Mouse (Mus musculus) hindbrain, embryonic 12.5 days (tissue): ENCODE data around the gene Prlh. TPM values are rescaled to one million over a fixed set of nuclear protein-coding genes. Genes with fewer than 3 reads are reported as not detected.
A peak's percentile ranks its signal among the peaks of the same experiment; 100 is the strongest.

ENCODE experiments used
- ATAC-seq: fragments of 200-750 bp; cut with Nextera tagmentation; 2 replicates; pipeline ENCODE4 v1.8.0; 2017; ENCODE audit warnings: moderate TSS enrichment; ENCODE audit not compliant: low FRiP score
- H3K27ac ChIP-seq: fragments of 300-500 bp; sonication (generic); 2 replicates; pipeline ENCODE4 v1.5.1; 2016; ENCODE audit warnings: mild to moderate bottlenecking
- H3K27me3 ChIP-seq: fragments of 300-500 bp; sonication (generic); 2 replicates; pipeline ENCODE4 v1.6.1; 2016; ENCODE audit warnings: mild to moderate bottlenecking
- H3K36me3 ChIP-seq: fragments of 300-500 bp; sonication (generic); 2 replicates; pipeline ENCODE4 v1.6.1; 2016; ENCODE audit warnings: mild to moderate bottlenecking
- H3K4me1 ChIP-seq: fragments of 300-500 bp; sonication (generic); 2 replicates; pipeline ENCODE4 v1.6.1; 2016
- H3K4me2 ChIP-seq: fragments of 300-500 bp; sonication (generic); replicated peaks from 2 replicates; pipeline ENCODE4 v1.6.1; 2016; ENCODE audit warnings: mild to moderate bottlenecking
- H3K4me3 ChIP-seq: fragments of 300-500 bp; sonication (generic); 2 replicates; pipeline ENCODE4 v1.5.1; 2016; ENCODE audit warnings: mild to moderate bottlenecking
- H3K9ac ChIP-seq: fragments of 300-500 bp; sonication (generic); 2 replicates; pipeline ENCODE4 v1.6.1; 2016; ENCODE audit warnings: mild to moderate bottlenecking, moderate library complexity
- H3K9me3 ChIP-seq: fragments of 300-500 bp; sonication (generic); replicated peaks from 2 replicates; pipeline ENCODE4 v1.6.1; 2016; ENCODE audit warnings: mild to moderate bottlenecking
- WGBS: fragments of 180-500 bp; shearing (Covaris S2); methylation state at CpG from one replicate; pipeline ENCODE4 v1.1.7; 2016; 5-methylcytosine and 5-hydroxymethylcytosine counted together
- polyA plus RNA-seq: library from polyadenylated mRNA; unstranded; fragments of >200 nt; fragmentation: Nextera tagmentation; extraction: Ambion mirVana; gene quantifications from 2 replicates; pipeline ENCODE4 v1.2.1, GENCODE M21; 2016

The Prlh gene
- polyA plus RNA-seq, 1 experiment from 2014 or later = not detected

DNA sequence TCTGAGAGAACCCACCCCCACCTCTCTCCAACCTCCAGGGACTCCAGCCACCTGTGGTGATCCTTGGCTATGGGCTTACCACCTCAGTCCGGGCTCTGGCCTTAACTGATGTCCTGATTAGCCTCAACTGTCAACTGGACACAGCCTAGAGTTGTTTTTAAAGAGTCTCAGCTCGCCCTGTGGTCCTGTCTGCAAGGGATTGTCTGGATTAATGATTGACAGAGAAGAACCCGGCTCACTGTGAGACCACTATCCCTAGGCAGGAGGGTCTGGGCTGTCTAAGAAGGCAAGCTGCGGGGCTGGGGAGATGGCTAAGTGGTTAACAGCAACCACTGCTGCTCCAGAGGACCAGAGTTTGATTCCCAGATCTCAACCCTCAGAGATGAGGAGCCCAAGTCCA is 9.6 kb downstream of the Prlh start:
- WGBS = 32% methylated on average over 4 of the region's 4 CpGs
- Histone ChIP-seq H3K4me3 (no peak overlapping the region), H3K9ac (no peak overlapping the region), H3K27ac (no peak overlapping the region), H3K9me3 (no peaks in the 10 kb centered on the region), H3K4me2 (no peak overlapping the region), H3K36me3 (no peaks in the 10 kb centered on the region), H3K4me1 (peaks cover 2% of the 10 kb centered on the region; the same call in 1 of the 2 replicates), H3K27me3 (peaks cover 3% of the 10 kb centered on the region; the same call in 1 of the 2 replicates)
- ATAC-seq = no peak

DNA sequence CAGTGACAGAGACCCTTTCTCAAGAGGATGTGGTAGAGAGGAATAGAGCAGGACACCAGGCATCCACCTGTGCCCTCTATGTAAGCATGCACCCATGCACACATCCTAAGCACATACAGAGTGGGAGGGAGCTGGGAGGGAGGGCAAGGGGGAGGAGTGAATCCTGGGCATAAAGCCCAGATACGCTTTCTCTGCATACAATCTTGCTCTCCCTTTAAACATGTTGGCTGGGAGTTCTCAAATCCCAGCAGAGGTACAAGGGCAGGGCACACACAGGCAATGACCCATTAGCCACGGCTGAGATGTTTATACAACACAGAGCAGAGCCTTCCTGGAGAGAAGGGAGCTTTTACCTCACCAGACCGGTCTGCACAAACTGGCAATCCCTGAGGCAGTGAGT is 10.1 kb downstream of the Prlh start:
- H3K4me2 ChIP-seq = no peak overlapping the region
- H3K9me3 ChIP-seq = no peaks in the 10 kb centered on the region
- ATAC-seq = no peak
- no peak overlapping the region for H3K9ac ChIP-seq
- no peaks in the 10 kb centered on the region for H3K36me3 ChIP-seq
- H3K4me3 ChIP-seq = no peak overlapping the region
- 28% methylated on average over 3 of the region's 3 CpGs for WGBS
- H3K27ac ChIP-seq = no peak overlapping the region
- H3K4me1 ChIP-seq = peaks cover 2% of the 10 kb centered on the region; the same call in 1 of the 2 replicates
- peaks cover 3% of the 10 kb centered on the region; the same call in 1 of the 2 replicates for H3K27me3 ChIP-seq

- WGBS = 60% methylated on average over 7 of the region's 7 CpGs
- Histone ChIP-seq H3K4me1 (peaks cover 12% of the 10 kb centered on the region), H3K4me2 (no peak overlapping the region), H3K4me3 (no peak overlapping the region), H3K27ac (no peak overlapping the region), H3K27me3 (peaks cover 2% of the 10 kb centered on the region; the same call in 1 of the 2 replicates), H3K9me3 (no peaks in the 10 kb centered on the region), H3K36me3 (no peaks in the 10 kb centered on the region), H3K9ac (no peak overlapping the region)
- ATAC-seq = no peak
Observed at GRCm38 (mm10) chr1:90967583-90967982, 14.7 kb downstream of the Prlh start.

DNA sequence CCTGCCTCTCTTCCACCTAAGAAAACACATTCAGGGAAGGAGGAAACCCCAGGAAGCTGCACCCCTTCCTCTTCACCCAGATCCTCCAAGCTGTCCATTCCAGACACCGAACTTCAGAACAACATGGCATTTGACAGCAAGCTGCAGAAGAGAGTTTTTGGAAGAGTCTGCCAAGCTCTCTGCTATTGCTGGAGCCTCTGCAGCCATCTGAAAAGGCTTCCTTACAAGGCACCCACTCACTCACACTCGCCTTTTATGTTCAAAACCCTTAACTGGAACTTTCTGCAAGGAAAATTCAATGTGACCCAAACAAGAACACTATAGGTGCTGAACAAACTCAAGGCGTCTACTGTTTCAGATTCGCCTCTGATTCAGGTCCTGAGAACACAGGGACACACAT is 15.7 kb downstream of the Prlh start:
- no peaks in the 10 kb centered on the region for H3K36me3 ChIP-seq
- H3K27ac ChIP-seq = no peak overlapping the region
- peaks cover 5% of the 10 kb centered on the region; the same call in 1 of the 2 replicates for H3K27me3 ChIP-seq
- WGBS = 86% methylated on average over 4 of the region's 4 CpGs
- ATAC-seq = no peak
- H3K4me1 ChIP-seq = peaks cover 22% of the 10 kb centered on the region
- H3K9ac ChIP-seq = no peak overlapping the region
- no peak overlapping the region for H3K4me2 ChIP-seq
- H3K9me3 ChIP-seq = no peaks in the 10 kb centered on the region
- H3K4me3 ChIP-seq = no peak overlapping the region

GRCm38 (mm10) chr1:90969347-90969784 is 16.5 kb downstream of the Prlh start, which contains the start of gene Rab17:
TSS of gene Rab17 (minus strand) at chr1:90969661.
- no peak within 1 kb of the TSS for H3K4me2 ChIP-seq
- peaks cover 28% of the 10 kb centered on the region for H3K4me1 ChIP-seq
- H3K36me3 ChIP-seq = no peaks in the 10 kb centered on the region
- H3K9ac ChIP-seq = no peak within 1 kb of the TSS
- no peak for ATAC-seq
- H3K27me3 ChIP-seq = peaks cover 5% of the 10 kb centered on the region; the same call in 1 of the 2 replicates
- no peak within 1 kb of the TSS for H3K27ac ChIP-seq
- H3K4me3 ChIP-seq = no peak within 1 kb of the TSS
- H3K9me3 ChIP-seq = no peaks in the 10 kb centered on the region
- WGBS = 40% methylated on average over 9 of the region's 9 CpGs

GRCm38 (mm10) chr1:90969881-90970390 is 17.0 kb downstream of the Prlh start:
- H3K4me2 ChIP-seq = no peak overlapping the region
- H3K27ac ChIP-seq = no peak overlapping the region
- H3K9me3 ChIP-seq = no peaks in the 10 kb centered on the region
- WGBS = 75% methylated on average over 10 of the region's 10 CpGs
- ATAC-seq = no peak
- H3K9ac ChIP-seq = no peak overlapping the region
- H3K4me3 ChIP-seq = no peak overlapping the region
- H3K27me3 ChIP-seq = peaks cover 5% of the 10 kb centered on the region; the same call in 1 of the 2 replicates
- no peaks in the 10 kb centered on the region for H3K36me3 ChIP-seq
- peaks cover 34% of the 10 kb centered on the region for H3K4me1 ChIP-seq

DNA sequence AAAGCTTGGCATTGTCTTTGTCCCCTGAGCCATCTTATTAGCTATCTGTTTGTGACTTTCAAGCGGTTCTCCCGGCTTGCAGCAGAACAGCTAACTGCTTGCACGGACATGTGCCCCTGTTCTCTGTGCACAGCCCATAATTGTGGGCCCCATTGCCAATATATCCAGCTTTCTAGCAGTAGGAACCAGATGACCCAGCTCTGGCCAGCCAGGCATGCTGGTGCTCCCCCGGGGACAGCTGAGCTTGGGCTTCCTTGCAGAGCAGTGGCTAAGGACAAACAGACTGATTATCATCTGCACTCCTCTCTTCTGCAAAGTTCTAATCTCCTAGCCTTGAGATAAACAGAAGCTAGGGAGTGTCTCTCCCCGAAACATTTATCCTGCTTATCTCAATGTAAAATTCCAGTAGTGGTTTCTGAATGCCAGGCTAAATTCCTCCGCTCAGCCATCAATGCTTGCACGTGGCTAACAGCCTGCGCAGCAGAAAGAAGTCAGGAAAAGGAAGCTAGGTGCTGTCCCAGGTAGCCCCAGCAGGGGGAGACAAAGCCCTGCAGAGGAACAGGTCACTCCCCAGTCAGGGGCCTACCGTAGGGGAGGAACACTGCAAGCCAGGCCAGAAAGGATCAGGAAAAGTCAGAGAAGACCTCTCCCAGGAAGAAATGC is 20.1 kb downstream of the Prlh start:
- peak; percentile 52 for ATAC-seq
- H3K27ac ChIP-seq = no peak overlapping the region
- H3K27me3 ChIP-seq = peaks cover 5% of the 10 kb centered on the region; the same call in 1 of the 2 replicates
- 17% methylated on average over 9 of the region's 9 CpGs for WGBS
- H3K9me3 ChIP-seq = no peaks in the 10 kb centered on the region
- H3K36me3 ChIP-seq = no peaks in the 10 kb centered on the region
- no peak overlapping the region for H3K9ac ChIP-seq
- H3K4me1 ChIP-seq = peaks cover 51% of the 10 kb centered on the region
- H3K4me3 ChIP-seq = no peak overlapping the region
- peak overlapping the region; percentile 7; the same call in 1 of the 2 replicates for H3K4me2 ChIP-seq

- H3K27ac ChIP-seq = no peak overlapping the region
Observed at GRCm38 (mm10) chr1:90973574-90973911, 20.6 kb downstream of the Prlh start.

GRCm38 (mm10) chr1:90974906-90975649 is 22.2 kb downstream of the Prlh start:
- Histone ChIP-seq H3K4me3 (no peak overlapping the region), H3K4me2 (peak overlapping the region; percentile 34), H3K9me3 (no peaks in the 10 kb centered on the region), H3K36me3 (no peaks in the 10 kb centered on the region), H3K9ac (no peak overlapping the region), H3K27me3 (peaks cover 5% of the 10 kb centered on the region; the same call in 1 of the 2 replicates), H3K4me1 (peaks cover 39% of the 10 kb centered on the region), H3K27ac (peak overlapping the region; percentile 77)
- 3% methylated on average over 12 of the region's 12 CpGs for WGBS
- peak; percentile 89 for ATAC-seq

More at GRCm38 (mm10) chr1:90973574-90973911, 20.6 kb downstream of the Prlh start:
- peaks cover 5% of the 10 kb centered on the region; the same call in 1 of the 2 replicates for H3K27me3 ChIP-seq
- WGBS = 82% methylated on average over 2 of the region's 2 CpGs
- H3K36me3 ChIP-seq = no peaks in the 10 kb centered on the region
- no peak overlapping the region for H3K4me2 ChIP-seq
- H3K4me3 ChIP-seq = no peak overlapping the region
- ATAC-seq = 0 out of 2 replicates have a peak, but pooled peaks have one; percentile 3
- H3K4me1 ChIP-seq = peaks cover 51% of the 10 kb centered on the region
- no peaks in the 10 kb centered on the region for H3K9me3 ChIP-seq
- H3K9ac ChIP-seq = no peak overlapping the region

DNA sequence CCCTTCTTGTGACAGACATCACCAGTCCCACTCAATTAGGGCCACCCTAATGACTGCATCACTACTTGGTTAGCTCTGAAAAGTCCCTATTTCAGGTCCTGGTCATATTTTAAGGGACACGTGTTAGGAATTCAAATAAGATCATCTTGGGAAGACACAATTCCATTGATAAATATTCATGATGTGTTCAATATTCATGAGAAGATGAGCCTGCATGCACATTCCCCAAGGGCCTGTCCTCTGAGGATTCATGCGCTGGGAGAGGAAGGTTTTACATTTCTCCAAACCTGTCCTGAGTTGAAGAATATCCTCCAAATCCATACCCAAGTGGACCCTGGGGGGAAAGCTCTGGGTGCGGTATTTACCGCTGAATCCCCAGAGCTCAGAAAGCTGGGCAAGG is 23.1 kb downstream of the Prlh start:
- Histone ChIP-seq H3K9ac (no peak overlapping the region), H3K4me2 (no peak overlapping the region), H3K4me3 (no peak overlapping the region), H3K9me3 (no peaks in the 10 kb centered on the region), H3K36me3 (no peaks in the 10 kb centered on the region), H3K4me1 (peaks cover 39% of the 10 kb centered on the region), H3K27ac (peak overlapping the region; percentile 48; the same call in 1 of the 2 replicates), H3K27me3 (peaks cover 5% of the 10 kb centered on the region; the same call in 1 of the 2 replicates)
- ATAC-seq = 0 out of 2 replicates have a peak, but pooled peaks have one; percentile 12
- 59% methylated on average over 4 of the region's 4 CpGs for WGBS

- Histone ChIP-seq H3K4me1 (peaks cover 9% of the 10 kb centered on the region), H3K27ac (no peak overlapping the region), H3K4me3 (no peak overlapping the region), H3K27me3 (no peaks in the 10 kb centered on the region), H3K36me3 (no peaks in the 10 kb centered on the region), H3K9ac (no peak overlapping the region), H3K4me2 (no peak overlapping the region), H3K9me3 (no peaks in the 10 kb centered on the region)
- 75% methylated on average over 10 of the region's 10 CpGs for WGBS
- ATAC-seq = no peak
Observed at GRCm38 (mm10) chr1:90980638-90981330, 27.9 kb downstream of the Prlh start.

DNA sequence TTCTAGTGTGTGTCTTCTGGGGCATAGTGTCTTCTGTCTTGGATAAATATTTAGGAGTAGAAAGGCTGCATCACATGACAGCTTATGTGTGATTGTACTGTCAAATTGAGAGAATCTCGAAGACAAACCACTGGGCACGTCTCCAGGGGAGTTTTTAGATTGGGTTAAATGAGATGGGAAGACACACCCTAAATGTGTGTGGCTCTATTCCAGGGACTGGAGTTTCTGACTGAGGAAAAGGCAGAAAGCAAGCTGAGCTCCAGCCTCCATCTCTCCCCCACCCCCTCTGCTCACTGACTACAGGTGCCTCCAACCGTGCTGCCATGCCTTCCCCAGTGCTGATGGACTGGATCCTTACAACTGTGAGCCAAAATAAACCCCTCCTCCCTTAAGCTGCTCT is 28.4 kb downstream of the Prlh start:
- ATAC-seq = no peak
- H3K27ac ChIP-seq = no peak overlapping the region
- no peaks in the 10 kb centered on the region for H3K27me3 ChIP-seq
- 81% methylated on average over 3 of the region's 3 CpGs for WGBS
- H3K9me3 ChIP-seq = no peaks in the 10 kb centered on the region
- no peak overlapping the region for H3K4me3 ChIP-seq
- H3K4me1 ChIP-seq = peaks cover 3% of the 10 kb centered on the region
- no peak overlapping the region for H3K4me2 ChIP-seq
- H3K36me3 ChIP-seq = no peaks in the 10 kb centered on the region
- no peak overlapping the region for H3K9ac ChIP-seq
